Mouse (Mus musculus): ENCODE measurements around the gene Ttc27.

GRCm38 (mm10) chr17:74732872-74733271 is 15.3 kb downstream of the Ttc27 start:
- TF ChIP-seq CTCF (IDR thresholded peaks at IDR 0.05; ENCODE audit: low read depth) = peak; percentile 31; the same call in 1 of the 2 replicates
- TF ChIP-seq EP300 (IDR thresholded peaks at IDR 0.05; ENCODE audit: low read depth) = no peak

All from liver, embryonic 14.5 days (tissue).